Mouse (Mus musculus): ENCODE data around the gene Hnrnpl. TPM values are rescaled to one million over a fixed set of nuclear protein-coding genes. Genes with fewer than 3 reads are reported as not detected.
A peak's percentile ranks its signal among the peaks of the same experiment; 100 is the strongest.

The Hnrnpl gene
- total and polyA plus RNA-seq, 3 experiments: 296 to 645 (median 371) TPM

GRCm38 (mm10) chr7:28769414-28769958 is 38.9 kb upstream of the Hnrnpl start:
- H3K27ac ChIP-seq (ENCODE audit: insufficient read depth, low read depth): no peak overlapping the region
- TF ChIP-seq MEF2A (IDR thresholded peaks at IDR 0.05; ENCODE audit: borderline replicate concordance, low read depth, low read length): no peak
- TF ChIP-seq ELF1 (IDR thresholded peaks at IDR 0.05; ENCODE audit: low read depth, low read length): no peak
- TF ChIP-seq SMC3 (IDR thresholded peaks at IDR 0.05; ENCODE audit: low read depth, low read length): no peak
- TF ChIP-seq ZNF384 (IDR thresholded peaks at IDR 0.05; ENCODE audit: low read depth, low read length): peak; percentile 39; the same call in 1 of the 2 replicates
- TF ChIP-seq BHLHE40 (IDR thresholded peaks at IDR 0.05; ENCODE audit: low read depth, low read length): no peak
- no peak for TF ChIP-seq ZMIZ1 (IDR thresholded peaks at IDR 0.05; ENCODE audit: low read depth, low read length)
- TF ChIP-seq ZKSCAN1 (IDR thresholded peaks at IDR 0.05; ENCODE audit: borderline replicate concordance, low read depth, low read length): no peak
- TF ChIP-seq USF2 (conservative IDR thresholded peaks at IDR 0.05; ENCODE audit: low read depth, low read length): no peak
- in situ Hi-C loops (cut with MboI; ENCODE audit: low pct_ligation_motif_present, low pct_unique_long_range_greater_than_20kb, low sequenced_read_pairs) (no loop called here), dilution Hi-C loops (cut with MboI; ENCODE audit: extremely low pct_ligation_motif_present, extremely low pct_unique_long_range_greater_than_20kb, low sequenced_read_pairs) (no loop called here)
- no peaks in the 10 kb centered on the region for H3K9me3 ChIP-seq (replicated peaks; ENCODE audit: low read length)
- no peak for DNase-seq (ENCODE audit: extremely low read depth)
- no peak overlapping the region for H3K4me3 ChIP-seq (replicated peaks in 1 of 3; ENCODE audit: low read depth in 2 of 3, low read length in 2 of 3, poor library complexity in 1 of 3)
- peaks cover 14 to 35% of the 10 kb centered on the region in 2 experiments for H3K4me1 ChIP-seq (ENCODE audit: control insufficient read depth in 1 of 2, insufficient read depth in 2 of 2)
- H3K79me2 ChIP-seq (replicated peaks; ENCODE audit: control insufficient read depth, extremely low read depth, insufficient read depth, poor library complexity, severe bottlenecking): peaks cover 27% of the 10 kb centered on the region
- no peak overlapping the region for H3K4me2 ChIP-seq (ENCODE audit: insufficient read depth, low read depth, poor library complexity, severe bottlenecking)
- H3K36me3 ChIP-seq (replicated peaks in 1 of 2; ENCODE audit: control insufficient read depth in 1 of 2, insufficient read depth in 1 of 2, low read length in 1 of 2): peaks cover 13 to 46% of the 10 kb centered on the region in 2 experiments
- no peaks in the 10 kb centered on the region for H3K27me3 ChIP-seq (replicated peaks)
- no peak overlapping the region for H3K9ac ChIP-seq (ENCODE audit: insufficient read depth, low read depth)

GRCm38 (mm10) chr7:28770309-28770708 is 38.0 kb upstream of the Hnrnpl start:
- Histone ChIP-seq H3K27me3 (replicated peaks) (no peaks in the 10 kb centered on the region), H3K79me2 (replicated peaks; ENCODE audit: control insufficient read depth, extremely low read depth, insufficient read depth, poor library complexity, severe bottlenecking) (peaks cover 18% of the 10 kb centered on the region), H3K27ac (ENCODE audit: insufficient read depth, low read depth) (no peak overlapping the region), H3K4me3 (replicated peaks in 1 of 3; ENCODE audit: low read depth in 2 of 3, low read length in 2 of 3, poor library complexity in 1 of 3) (no peak overlapping the region), H3K9me3 (replicated peaks; ENCODE audit: low read length) (no peaks in the 10 kb centered on the region), H3K4me2 (ENCODE audit: insufficient read depth, low read depth, poor library complexity, severe bottlenecking) (no peak overlapping the region), H3K9ac (ENCODE audit: insufficient read depth, low read depth) (no peak overlapping the region), H3K36me3 (replicated peaks in 1 of 2; ENCODE audit: control insufficient read depth in 1 of 2, insufficient read depth in 1 of 2, low read length in 1 of 2) (peaks cover 18 to 55% of the 10 kb centered on the region in 2 experiments), H3K4me1 (ENCODE audit: control insufficient read depth in 1 of 2, insufficient read depth in 2 of 2) (peaks cover 9 to 27% of the 10 kb centered on the region in 2 experiments)
- in situ Hi-C loops (cut with MboI; ENCODE audit: low pct_ligation_motif_present, low pct_unique_long_range_greater_than_20kb, low sequenced_read_pairs) (no loop called here), dilution Hi-C loops (cut with MboI; ENCODE audit: extremely low pct_ligation_motif_present, extremely low pct_unique_long_range_greater_than_20kb, low sequenced_read_pairs) (no loop called here)
- no peak for TF ChIP-seq GABPA (IDR thresholded peaks at IDR 0.05; ENCODE audit: insufficient replicate concordance, low read depth, low read length)
- no peak for TF ChIP-seq MAFK (IDR thresholded peaks at IDR 0.05; ENCODE audit: insufficient replicate concordance, low read length)
- no peak for TF ChIP-seq USF1 (IDR thresholded peaks at IDR 0.05; ENCODE audit: low read depth, low read length)
- TF ChIP-seq ZMIZ1 (IDR thresholded peaks at IDR 0.05; ENCODE audit: low read depth, low read length): no peak
- no peak for TF ChIP-seq MYC (IDR thresholded peaks at IDR 0.05; ENCODE audit: low read depth, low read length)
- no peak for TF ChIP-seq ZKSCAN1 (IDR thresholded peaks at IDR 0.05; ENCODE audit: borderline replicate concordance, low read depth, low read length)
- TF ChIP-seq NELFE (IDR thresholded peaks at IDR 0.05; ENCODE audit: low read depth, low read length): no peak
- no peak for TF ChIP-seq SMC3 (IDR thresholded peaks at IDR 0.05; ENCODE audit: low read depth, low read length)
- no peak for TF ChIP-seq ETS1 (conservative IDR thresholded peaks at IDR 0.05; ENCODE audit: low read depth, low read length)
- TF ChIP-seq ELF1 (IDR thresholded peaks at IDR 0.05; ENCODE audit: low read depth, low read length): no peak
- TF ChIP-seq BHLHE40 (IDR thresholded peaks at IDR 0.05; ENCODE audit: low read depth, low read length): no peak
- no peak for TF ChIP-seq MAZ (IDR thresholded peaks at IDR 0.05; ENCODE audit: low read depth, low read length)
- no peak for TF ChIP-seq PAX5 (IDR thresholded peaks at IDR 0.05; ENCODE audit: low read length)
- TF ChIP-seq IRF4 (IDR thresholded peaks at IDR 0.05; ENCODE audit: low read depth, low read length): no peak
- no peak for DNase-seq (ENCODE audit: extremely low read depth)

All from CH12.LX (cell line).